Mouse (Mus musculus) ES-Bruce4 (cell line): ENCODE measurements at regions not wholly inside any gene's neighbourhood (a gene's known extent, or its start where the extent isn't known, plus 50 kb on each side); places are given as distances from the start of the nearest gene placed in this dataset.

Source experiments
- CTCF ChIP-seq: IDR thresholded peaks from one replicate; pipeline ENCODE4 v1.8.1; 2011; ENCODE audit warnings: low read depth, low read length
- EP300 ChIP-seq: IDR thresholded peaks from 2 replicates; pipeline ENCODE4 v1.6.1; 2011; ENCODE audit warnings: low read depth, low read length; ENCODE audit not compliant: insufficient read depth
- POLR2A ChIP-seq: IDR thresholded peaks from one replicate; pipeline ENCODE4 v1.8.1; 2011; ENCODE audit warnings: low read length; ENCODE audit not compliant: insufficient read depth

GRCm38 (mm10) chr1:137833535-137833934 is 342.0 kb downstream of the Ptprc start:
- no peak for TF ChIP-seq CTCF
- no peak for TF ChIP-seq POLR2A
- TF ChIP-seq EP300, result no peak
